Mouse (Mus musculus): ENCODE data around the gene Plcl1.

- no peak for TF ChIP-seq CTCF (IDR thresholded peaks at IDR 0.05; ENCODE audit: control insufficient read depth, insufficient read depth, insufficient replicate concordance, low read depth, low read length)
- TF ChIP-seq POLR2A (IDR thresholded peaks at IDR 0.05; ENCODE audit: control insufficient read depth, low read depth, low read length) = no peak
These were observed 165.7 kb downstream of the Plcl1 start for GRCm38 (mm10) chr1:55571399-55571798.

Measured in testis, adult 2 months (tissue).